Mouse (Mus musculus): ENCODE results near the gene Zfp462. TPM values are rescaled to one million over a fixed set of nuclear protein-coding genes. Genes with fewer than 3 reads are reported as not detected.

Zfp462 gene
- polyA plus RNA-seq, 1 experiment from 2014 or later = 14.5 TPM

DNA sequence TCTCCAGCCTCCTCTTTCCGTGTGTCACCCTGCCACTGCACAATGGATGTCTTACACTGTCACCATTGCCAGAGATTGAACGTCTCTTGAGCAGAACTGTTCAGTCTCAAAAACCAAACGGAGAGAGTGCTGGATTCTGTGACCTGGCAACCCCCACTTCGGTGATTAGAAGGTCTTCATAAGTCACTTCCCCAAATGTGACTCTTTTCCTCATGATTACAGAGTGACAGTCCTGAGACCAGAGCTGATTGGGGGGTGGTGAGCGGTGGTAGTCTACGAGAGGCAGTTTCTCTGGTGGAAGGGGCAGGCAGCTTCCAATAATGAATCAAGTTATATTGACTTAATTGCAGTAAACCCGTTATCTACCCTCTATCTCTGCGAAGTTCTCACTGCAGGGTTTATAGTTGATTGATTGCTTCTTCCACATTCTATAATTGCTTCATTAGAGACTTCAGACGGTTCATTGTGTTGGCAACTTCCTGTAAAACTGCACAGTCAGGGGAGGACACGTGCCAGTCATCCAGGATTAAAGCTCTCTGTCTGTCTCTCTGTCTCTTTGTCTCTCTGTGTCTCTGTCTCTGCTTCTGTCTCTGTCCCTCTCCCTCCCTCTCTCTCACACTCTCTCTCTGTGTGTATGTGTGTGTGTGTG is 173.1 kb downstream of the Zfp462 start:
- DNase-seq (ENCODE audit: low spot score) = no peak
- H3K9me3 ChIP-seq (ENCODE audit: control insufficient read depth, low read length) = no peaks in the 10 kb centered on the region
- H3K4me1 ChIP-seq (ENCODE audit: control insufficient read depth, insufficient read depth, low read length) = no peaks in the 10 kb centered on the region
- ATAC-seq (ENCODE audit: insufficient read depth, low FRiP score, low TSS enrichment) = no peak
- no peak overlapping the region for H3K4me2 ChIP-seq (ENCODE audit: low read depth)
- no peaks in the 10 kb centered on the region for H3K36me3 ChIP-seq (ENCODE audit: control insufficient read depth, insufficient read depth, low read length)
- H3K4me3 ChIP-seq (ENCODE audit: low read depth, low read length) = no peak overlapping the region
- H3K9ac ChIP-seq (ENCODE audit: low read length) = no peak overlapping the region
- WGBS = 71% methylated on average over 10 of the region's 10 CpGs
- no peak overlapping the region for H3K27ac ChIP-seq (ENCODE audit: low read depth, low read length)
- no peaks in the 10 kb centered on the region for H3K27me3 ChIP-seq (ENCODE audit: control insufficient read depth, insufficient read depth, low read length)

DNA sequence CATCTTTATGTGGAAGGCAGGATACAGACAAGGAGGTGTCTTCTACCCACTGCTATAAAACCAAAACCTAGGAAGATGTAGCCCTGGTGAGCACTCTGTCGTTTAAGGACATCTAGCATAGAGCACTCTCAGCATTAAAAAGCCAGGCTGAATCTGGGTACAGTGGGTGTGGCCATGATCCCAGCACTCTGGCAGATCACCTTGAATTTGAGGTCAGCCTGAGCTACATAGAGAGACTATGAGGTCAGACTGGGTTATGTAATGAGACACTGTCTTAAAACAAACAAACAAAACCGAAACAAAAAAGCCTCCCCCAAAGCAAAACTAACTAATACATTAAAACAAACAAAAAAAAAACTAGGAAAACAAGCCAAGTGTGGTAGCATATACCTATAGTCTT is 176.3 kb downstream of the Zfp462 start:
- no peaks in the 10 kb centered on the region for H3K36me3 ChIP-seq (ENCODE audit: control insufficient read depth, insufficient read depth, low read length)
- WGBS = 73% methylated on average over 2 of the region's 2 CpGs
- no peaks in the 10 kb centered on the region for H3K9me3 ChIP-seq (ENCODE audit: control insufficient read depth, low read length)
- H3K9ac ChIP-seq (ENCODE audit: low read length) = no peak overlapping the region
- no peak overlapping the region for H3K4me3 ChIP-seq (ENCODE audit: low read depth, low read length)
- H3K4me1 ChIP-seq (ENCODE audit: control insufficient read depth, insufficient read depth, low read length) = no peaks in the 10 kb centered on the region
- DNase-seq (ENCODE audit: low spot score) (no peak), ATAC-seq (ENCODE audit: insufficient read depth, low FRiP score, low TSS enrichment) (no peak)
- H3K27ac ChIP-seq (ENCODE audit: low read depth, low read length) = no peak overlapping the region
- no peak overlapping the region for H3K4me2 ChIP-seq (ENCODE audit: low read depth)
- H3K27me3 ChIP-seq (ENCODE audit: control insufficient read depth, insufficient read depth, low read length) = no peaks in the 10 kb centered on the region

GRCm38 (mm10) chr4:55121952-55122351 is 177.1 kb downstream of the Zfp462 start:
- H3K4me1 ChIP-seq (ENCODE audit: control insufficient read depth, insufficient read depth, low read length) = no peaks in the 10 kb centered on the region
- no peaks in the 10 kb centered on the region for H3K27me3 ChIP-seq (ENCODE audit: control insufficient read depth, insufficient read depth, low read length)
- DNase-seq (ENCODE audit: low spot score) (no peak), ATAC-seq (ENCODE audit: insufficient read depth, low FRiP score, low TSS enrichment) (no peak)
- no peaks in the 10 kb centered on the region for H3K9me3 ChIP-seq (ENCODE audit: control insufficient read depth, low read length)
- H3K4me2 ChIP-seq (ENCODE audit: low read depth) = no peak overlapping the region
- H3K9ac ChIP-seq (ENCODE audit: low read length) = no peak overlapping the region
- WGBS = 44% methylated on average over 6 of the region's 6 CpGs
- H3K36me3 ChIP-seq (ENCODE audit: control insufficient read depth, insufficient read depth, low read length) = no peaks in the 10 kb centered on the region
- no peak overlapping the region for H3K4me3 ChIP-seq (ENCODE audit: low read depth, low read length)
- H3K27ac ChIP-seq (ENCODE audit: low read depth, low read length) = no peak overlapping the region

GRCm38 (mm10) chr4:55124126-55124525 is 179.3 kb downstream of the Zfp462 start:
- no peak overlapping the region for H3K27ac ChIP-seq (ENCODE audit: low read depth, low read length)
- 94% methylated on average over 3 of the region's 3 CpGs for WGBS
- no peak for ATAC-seq (ENCODE audit: insufficient read depth, low FRiP score, low TSS enrichment)
- DNase-seq (ENCODE audit: low spot score) = no peak
- no peaks in the 10 kb centered on the region for H3K4me1 ChIP-seq (ENCODE audit: control insufficient read depth, insufficient read depth, low read length)
- H3K27me3 ChIP-seq (ENCODE audit: control insufficient read depth, insufficient read depth, low read length) = no peaks in the 10 kb centered on the region
- no peak overlapping the region for H3K9ac ChIP-seq (ENCODE audit: low read length)
- H3K4me3 ChIP-seq (ENCODE audit: low read depth, low read length) = no peak overlapping the region
- no peak overlapping the region for H3K4me2 ChIP-seq (ENCODE audit: low read depth)
- H3K36me3 ChIP-seq (ENCODE audit: control insufficient read depth, insufficient read depth, low read length) = no peaks in the 10 kb centered on the region
- no peaks in the 10 kb centered on the region for H3K9me3 ChIP-seq (ENCODE audit: control insufficient read depth, low read length)

DNA sequence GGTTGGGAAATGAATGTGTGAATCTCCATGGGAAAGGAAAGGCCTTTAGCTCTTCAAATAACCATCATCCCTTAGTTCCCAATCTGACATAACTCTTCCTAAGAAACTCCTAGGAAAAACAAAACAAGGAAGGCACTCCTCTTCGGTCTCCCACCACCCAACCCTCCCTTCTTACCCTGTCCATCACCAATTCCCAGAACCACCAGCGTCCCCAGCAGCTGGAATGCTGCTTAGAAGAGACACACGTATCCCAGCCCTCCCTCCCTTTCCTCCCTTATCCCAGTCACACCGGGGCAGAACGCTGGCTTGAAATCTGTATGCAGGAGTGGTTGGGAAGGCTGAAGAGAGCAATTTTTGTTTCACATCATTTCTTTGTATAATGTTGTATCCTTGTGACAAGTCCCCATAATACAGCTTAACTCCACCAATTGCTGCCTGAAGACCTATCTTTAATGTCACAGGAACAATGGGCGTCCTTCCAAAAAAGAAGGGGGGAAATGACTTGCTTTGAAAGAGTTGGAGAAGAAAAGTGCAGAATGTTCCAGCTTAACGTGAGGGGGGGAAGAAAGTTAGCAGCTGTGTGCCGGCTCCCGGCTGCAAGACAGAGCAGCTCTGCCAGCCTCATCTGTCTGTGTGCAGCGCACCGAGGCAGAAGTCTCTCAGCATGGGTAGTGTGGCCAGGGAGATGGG is 180.3 kb downstream of the Zfp462 start:
- no peaks in the 10 kb centered on the region for H3K27me3 ChIP-seq (ENCODE audit: control insufficient read depth, insufficient read depth, low read length)
- no peak overlapping the region for H3K4me3 ChIP-seq (ENCODE audit: low read depth, low read length)
- H3K9ac ChIP-seq (ENCODE audit: low read length) = no peak overlapping the region
- WGBS = 65% methylated on average over 11 of the region's 11 CpGs
- DNase-seq (ENCODE audit: low spot score) = no peak
- H3K4me1 ChIP-seq (ENCODE audit: control insufficient read depth, insufficient read depth, low read length) = no peaks in the 10 kb centered on the region
- no peaks in the 10 kb centered on the region for H3K9me3 ChIP-seq (ENCODE audit: control insufficient read depth, low read length)
- H3K27ac ChIP-seq (ENCODE audit: low read depth, low read length) = no peak overlapping the region
- no peak overlapping the region for H3K4me2 ChIP-seq (ENCODE audit: low read depth)
- no peak for ATAC-seq (ENCODE audit: insufficient read depth, low FRiP score, low TSS enrichment)
- H3K36me3 ChIP-seq (ENCODE audit: control insufficient read depth, insufficient read depth, low read length) = no peaks in the 10 kb centered on the region

DNA sequence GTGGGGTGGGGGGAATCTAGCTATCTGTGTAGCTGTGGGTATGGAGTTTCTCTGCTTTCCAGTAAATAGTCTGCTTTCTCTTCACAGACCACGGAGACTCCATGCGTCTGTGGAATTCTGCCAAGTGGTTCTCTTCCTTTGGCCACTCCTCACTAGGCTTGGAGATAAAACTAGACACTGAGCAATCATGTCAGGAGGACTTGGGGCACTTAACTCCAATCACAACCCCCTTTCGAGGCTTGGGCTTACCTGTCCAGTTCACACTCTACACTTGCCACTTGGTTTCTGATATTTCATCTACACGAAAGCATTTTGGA is 180.8 kb downstream of the Zfp462 start:
- WGBS = 89% methylated on average over 4 of the region's 4 CpGs

GRCm38 (mm10) chr4:55127228-55127901 is 182.5 kb downstream of the Zfp462 start:
- Histone ChIP-seq H3K27me3 (ENCODE audit: control insufficient read depth, insufficient read depth, low read length) (no peaks in the 10 kb centered on the region), H3K27ac (ENCODE audit: low read depth, low read length) (no peak overlapping the region), H3K4me1 (ENCODE audit: control insufficient read depth, insufficient read depth, low read length) (no peaks in the 10 kb centered on the region), H3K9ac (ENCODE audit: low read length) (no peak overlapping the region), H3K9me3 (ENCODE audit: control insufficient read depth, low read length) (no peaks in the 10 kb centered on the region), H3K36me3 (ENCODE audit: control insufficient read depth, insufficient read depth, low read length) (no peaks in the 10 kb centered on the region), H3K4me2 (ENCODE audit: low read depth) (no peak overlapping the region), H3K4me3 (ENCODE audit: low read depth, low read length) (no peak overlapping the region)
- DNase-seq (ENCODE audit: low spot score) (no peak), ATAC-seq (ENCODE audit: insufficient read depth, low FRiP score, low TSS enrichment) (no peak)
- 90% methylated on average over 9 of the region's 9 CpGs for WGBS

More for the DNA sequence above, 180.8 kb downstream of the Zfp462 start:
- no peak for ATAC-seq (ENCODE audit: insufficient read depth, low FRiP score, low TSS enrichment)
- no peaks in the 10 kb centered on the region for H3K9me3 ChIP-seq (ENCODE audit: control insufficient read depth, low read length)
- no peak overlapping the region for H3K4me2 ChIP-seq (ENCODE audit: low read depth)
- no peaks in the 10 kb centered on the region for H3K4me1 ChIP-seq (ENCODE audit: control insufficient read depth, insufficient read depth, low read length)
- no peak overlapping the region for H3K9ac ChIP-seq (ENCODE audit: low read length)
- no peak overlapping the region for H3K27ac ChIP-seq (ENCODE audit: low read depth, low read length)
- H3K4me3 ChIP-seq (ENCODE audit: low read depth, low read length) = no peak overlapping the region
- H3K27me3 ChIP-seq (ENCODE audit: control insufficient read depth, insufficient read depth, low read length) = no peaks in the 10 kb centered on the region
- no peaks in the 10 kb centered on the region for H3K36me3 ChIP-seq (ENCODE audit: control insufficient read depth, insufficient read depth, low read length)
- DNase-seq (ENCODE audit: low spot score) = no peak

GRCm38 (mm10) chr4:55128088-55128835 is 183.4 kb downstream of the Zfp462 start:
- Histone ChIP-seq H3K9ac (ENCODE audit: low read length) (no peak overlapping the region), H3K27ac (ENCODE audit: low read depth, low read length) (no peak overlapping the region), H3K9me3 (ENCODE audit: control insufficient read depth, low read length) (no peaks in the 10 kb centered on the region), H3K4me1 (ENCODE audit: control insufficient read depth, insufficient read depth, low read length) (no peaks in the 10 kb centered on the region), H3K36me3 (ENCODE audit: control insufficient read depth, insufficient read depth, low read length) (no peaks in the 10 kb centered on the region), H3K4me3 (ENCODE audit: low read depth, low read length) (no peak overlapping the region), H3K27me3 (ENCODE audit: control insufficient read depth, insufficient read depth, low read length) (no peaks in the 10 kb centered on the region), H3K4me2 (ENCODE audit: low read depth) (no peak overlapping the region)
- DNase-seq (ENCODE audit: low spot score) (no peak), ATAC-seq (ENCODE audit: insufficient read depth, low FRiP score, low TSS enrichment) (no peak)
- 87% methylated on average over 13 of the region's 13 CpGs for WGBS
